ENCODE assay signal across 13 mouse cellular contexts in genomic region chr1:39097499-39097898, GRCm38 (mm10).
DNase-seq lines count a peak whose midpoint lies in the region; ATAC-seq and TF ChIP-seq lines count a peak whose summit lies in the region.
"Had no signal": no experiment of that assay in that cellular context is flagged by ENCODE, and none has a peak within 500 bp of the region (broad histone marks: within the 10 kb centered on the region; RNA-seq: fewer than 3 reads in every experiment).

No protein-coding gene starts in this region.

- 91% methylated on average over 10 of the region's 10 CpGs for WGBS in forebrain, embryonic 10.5 days

- TF ChIP-seq CTCF in cortical plate, adult 2 months (IDR thresholded peaks at IDR 0.05; ENCODE audit: extremely low read depth, insufficient read depth, low read length) = no peak

- H3K27me3 ChIP-seq in forebrain, embryonic 10.5 days (ENCODE audit: poor library complexity, severe bottlenecking) = no peaks in the 10 kb centered on the region
- H3K27me3 ChIP-seq: embryonic facial prominence, embryonic 13.5 days; intestine, embryonic 15.5 days had no signal

- no peak for TF ChIP-seq POLR2A in cortical plate, adult 2 months (IDR thresholded peaks at IDR 0.05; ENCODE audit: extremely low read depth, insufficient read depth, low read length)

- peaks cover 8% of the 10 kb centered on the region for H3K4me1 ChIP-seq in cortical plate, adult 2 months (ENCODE audit: control insufficient read depth, insufficient read depth, low read length)
- no peaks in the 10 kb centered on the region for H3K4me1 ChIP-seq in forebrain, embryonic 10.5 days
- H3K4me1 ChIP-seq: intestine, embryonic 15.5 days; limb, embryonic 10.5 days had no signal

- H3K36me3 ChIP-seq in forebrain, embryonic 10.5 days (replicated peaks) = no peaks in the 10 kb centered on the region
- H3K36me3 ChIP-seq: embryonic facial prominence, embryonic 13.5 days; intestine, embryonic 15.5 days; limb, embryonic 10.5 days had no signal

- ATAC-seq in CD4-positive, CD25-positive, alpha-beta regulatory T cell, adult 4 months = no peak
- ATAC-seq: forebrain, embryonic 14.5 days; intestine, embryonic 15.5 days had no signal

- H3K4me3 ChIP-seq in cortical plate, adult 2 months (ENCODE audit: insufficient read depth, low read length) = no peak overlapping the region
- H3K4me3 ChIP-seq in forebrain, embryonic 10.5 days = no peak overlapping the region
- H3K4me3 ChIP-seq: embryonic facial prominence, embryonic 13.5 days; intestine, embryonic 15.5 days; limb, embryonic 10.5 days had no signal

- H3K9me3 ChIP-seq in forebrain, embryonic 10.5 days = no peaks in the 10 kb centered on the region
- H3K9me3 ChIP-seq: embryonic facial prominence, embryonic 13.5 days; intestine, embryonic 15.5 days; limb, embryonic 10.5 days had no signal

- H3K27ac ChIP-seq in cortical plate, adult 2 months (ENCODE audit: insufficient read depth, low read length) = 0 out of 2 replicates have a peak overlapping the region, but pooled peaks have one; percentile 66
- H3K27ac ChIP-seq in forebrain, embryonic 10.5 days = no peak overlapping the region
- H3K27ac ChIP-seq: embryonic facial prominence, embryonic 13.5 days; intestine, embryonic 15.5 days; limb, embryonic 10.5 days had no signal

- peak; percentile 38 for DNase-seq in CD4-positive, CD25-positive, alpha-beta regulatory T cell, adult 2 months (ENCODE audit: low read depth, low spot score)
- peak; percentile 55 to 63 for DNase-seq in layer of hippocampus, postnatal 36 days
- DNase-seq in right cerebral cortex, postnatal 10 days (ENCODE audit: low spot score in 2 of 2) = peak; percentile 77 to 89
- DNase-seq in heart, adult 18-20 months = no peak
- DNase-seq in kidney, postnatal 4 days = no peak
- DNase-seq in forebrain, embryonic 10.5 days (ENCODE audit: extremely low spot score, low spot score) = no peak
- DNase-seq: heart, postnatal 10 days had no signal

Comparison
In these comparisons a context has a peak if more than half of its experiments do, and no peak if none do; other contexts are left out.
1. DNase-seq: peak in CD4-positive, CD25-positive, alpha-beta regulatory T cell, adult 2 months (single experiment), layer of hippocampus, postnatal 36 days (2 of 2) and right cerebral cortex, postnatal 10 days (2 of 2); none in heart, adult 18-20 months (0 of 2), kidney, postnatal 4 days (0 of 2) and forebrain, embryonic 10.5 days (single experiment).